In genomic region chr11:115419531-115420237, GRCm38 (mm10) we compare ENCODE assay signal across 8 mouse cellular contexts. TPM values are rescaled to one million over a fixed set of nuclear protein-coding genes. Genes with fewer than 3 reads are reported as not detected.
DNase-seq lines count a peak whose midpoint lies in the region; ATAC-seq and TF ChIP-seq lines count a peak whose summit lies in the region.

Gene Atp5h, minus strand, starts transcription at chr11:115419962.
Gene Kctd2, plus strand, starts transcription at chr11:115420128.

- peaks cover 51% of the 10 kb centered on the region for H3K36me3 ChIP-seq in hindbrain, embryonic 10.5 days
- peaks cover 6% of the 10 kb centered on the region; the same call in 1 of the 2 replicates for H3K36me3 ChIP-seq in lung, postnatal 0 days (ENCODE audit: insufficient read depth, low read length)

- TF ChIP-seq EP300 in lung, postnatal 0 days (IDR thresholded peaks at IDR 0.05) = no peak

- under 1% methylated on average over 56 of the region's 56 CpGs for WGBS in hindbrain, embryonic 10.5 days
- WGBS in lung, postnatal 0 days = under 1% methylated on average over 31 of the region's 56 CpGs

- peak within 1 kb of the TSS; percentile 98 for H3K27ac ChIP-seq in hindbrain, embryonic 10.5 days
- H3K27ac ChIP-seq in lung, postnatal 0 days (ENCODE audit: low read length) = peak within 1 kb of the TSS; percentile 84

- peaks cover 35% of the 10 kb centered on the region for H3K4me1 ChIP-seq in hindbrain, embryonic 10.5 days (replicated peaks)
- H3K4me1 ChIP-seq in lung, postnatal 0 days (ENCODE audit: insufficient read depth, low read depth, low read length) = peaks cover 8% of the 10 kb centered on the region; the same call in 1 of the 2 replicates

- no peaks in the 10 kb centered on the region for H3K9me3 ChIP-seq in hindbrain, embryonic 10.5 days
- no peaks in the 10 kb centered on the region for H3K9me3 ChIP-seq in lung, postnatal 0 days (ENCODE audit: low read length)

- no peak for TF ChIP-seq CTCF in lung, postnatal 0 days (IDR thresholded peaks at IDR 0.05)

- DNase-seq in MEL-GATA-1-ER (ENCODE audit: extremely low read depth, low read depth) = peak; percentile 93
- DNase-seq in cerebellum, adult 8-10 months = peak; percentile 94
- peak; percentile 96 for DNase-seq in hindbrain, embryonic 10.5 days (ENCODE audit: low spot score)
- DNase-seq in layer of hippocampus, adult 9-11 months = peak; percentile 97
- peak; percentile 99 for DNase-seq in lung, postnatal 0 days (ENCODE audit: low spot score)
- peak; percentile 90 for DNase-seq in ovary, postnatal 14 days (ENCODE audit: low spot score)
- DNase-seq in thymus, postnatal 14 days = peak; percentile 95

- peak; percentile 91 for ATAC-seq in frontal cortex, adult (ENCODE audit: low TSS enrichment)
- ATAC-seq in lung, postnatal 0 days = peak; percentile 99

- H3K9ac ChIP-seq in lung, postnatal 0 days (replicated peaks; ENCODE audit: low read depth) = peak within 1 kb of the TSS; percentile 77

- no peaks in the 10 kb centered on the region for H3K27me3 ChIP-seq in hindbrain, embryonic 10.5 days (ENCODE audit: insufficient read depth, poor library complexity, severe bottlenecking)
- no peaks in the 10 kb centered on the region for H3K27me3 ChIP-seq in lung, postnatal 0 days (replicated peaks; ENCODE audit: insufficient read depth, low read length)

- peak within 1 kb of the TSS; percentile 96 for H3K4me3 ChIP-seq in hindbrain, embryonic 10.5 days
- H3K4me3 ChIP-seq in lung, postnatal 0 days (ENCODE audit: low read depth, low read length) = peak within 1 kb of the TSS; percentile 95

- H3K4me2 ChIP-seq in lung, postnatal 0 days (replicated peaks; ENCODE audit: low read depth, low read length) = peak within 1 kb of the TSS; percentile 89

RNA-seq across cellular contexts. Expression of gene Atp5h, which starts in this region (rescaled TPM):
- polyA plus RNA-seq in hindbrain, embryonic 10.5 days (2016; fragmentation: Nextera tagmentation; extraction: Ambion mirVana) = 878 and 961 TPM in 2 replicates
- 669 and 721 TPM in 2 replicates for polyA plus RNA-seq in lung, postnatal 0 days (2015; fragmentation: Nextera tagmentation; extraction: Ambion mirVana)

RNA-seq across cellular contexts. Expression of gene Kctd2, which starts in this region (rescaled TPM):
- 15.0 and 20.1 TPM in 2 replicates for polyA plus RNA-seq in hindbrain, embryonic 10.5 days (2016; fragmentation: Nextera tagmentation; extraction: Ambion mirVana)
- 18.6 and 19.1 TPM in 2 replicates for polyA plus RNA-seq in lung, postnatal 0 days (2015; fragmentation: Nextera tagmentation; extraction: Ambion mirVana)

Comparison
In these comparisons a context has a peak if more than half of its experiments do, and no peak if none do; other contexts are left out.
1. Peak in every context shown above with its lines: DNase-seq, ATAC-seq, H3K4me3 ChIP-seq and H3K27ac ChIP-seq.